Mouse (Mus musculus) gastrocnemius, postnatal 25 days (tissue): ENCODE measurements around the gene Rgs13. TPM values are rescaled to one million over a fixed set of nuclear protein-coding genes. Genes with fewer than 3 reads are reported as not detected.
"Not testable (repeated sequence)": the region's sequence is repeated elsewhere in the genome, so short reads cannot be mapped to it uniquely, and the experiment has no call there.

Experiments used
- DNase-seq: peaks from one replicate; pipeline ENCODE4 v3.0.0; 2022
- total RNA-seq, 2 experiments: library from RNA; stranded (reverse); gene quantifications; 1 replicate in 1 of 2; 2 replicates in 1 of 2; pipeline ENCODE4 v1.2.3; 2021

Gene Rgs13
- total RNA-seq, 2 experiments from 2014 or later = 0.16 TPM; not detected in 1

DNA sequence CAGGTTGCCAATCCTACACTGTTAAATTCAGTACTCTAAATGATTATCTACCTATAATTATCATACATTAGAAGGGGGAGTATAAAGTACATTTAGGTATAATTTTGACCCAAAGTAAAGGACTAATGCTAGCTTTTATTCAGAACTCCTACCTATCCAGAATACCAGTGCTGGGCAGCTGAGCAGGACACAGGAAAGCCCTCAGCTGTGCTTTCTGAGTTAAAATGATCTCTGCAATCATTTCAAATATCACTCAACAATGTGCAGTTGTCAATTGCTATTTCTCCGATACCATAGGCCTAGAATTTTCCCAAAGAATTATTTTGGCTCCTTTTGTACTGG is 25.0 kb downstream of the Rgs13 start:
- DNase-seq = no peak

DNA sequence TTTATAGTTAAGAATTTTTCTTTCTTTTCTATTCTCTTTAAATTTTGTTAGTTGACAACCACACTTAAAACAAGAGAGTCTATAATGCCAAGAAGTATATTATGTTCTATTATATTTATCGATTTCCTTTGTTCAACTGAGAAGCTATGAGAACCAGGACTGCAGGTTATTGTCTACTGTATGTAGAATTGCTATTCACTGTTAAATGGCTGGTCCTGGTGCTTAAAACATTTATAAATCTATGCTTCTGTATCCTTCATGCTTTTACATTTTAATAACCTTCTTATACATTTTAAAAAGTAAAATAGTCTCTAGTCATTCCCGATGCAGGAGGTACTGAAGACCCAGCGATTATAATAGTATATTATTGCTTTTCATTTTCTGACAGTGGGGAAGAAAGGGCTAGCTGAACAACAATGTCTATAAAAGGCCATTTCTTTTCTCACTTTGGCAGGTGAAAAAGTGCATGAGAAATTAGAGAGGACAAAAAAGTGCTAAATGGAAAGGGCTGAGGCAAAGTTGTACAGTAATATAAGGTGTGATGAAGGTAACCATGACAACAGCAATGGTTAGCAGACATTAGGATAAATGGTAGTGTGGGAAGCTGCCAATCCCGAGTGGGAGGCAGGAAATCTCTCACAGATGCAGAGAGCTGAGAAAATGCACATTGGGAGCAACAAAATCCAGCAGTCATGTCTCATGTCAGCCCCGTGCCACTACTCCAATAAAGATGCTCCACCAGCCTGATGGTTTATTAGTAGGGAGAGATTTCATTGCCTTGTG is 25.6 kb downstream of the Rgs13 start:
- no peak for DNase-seq

DNA sequence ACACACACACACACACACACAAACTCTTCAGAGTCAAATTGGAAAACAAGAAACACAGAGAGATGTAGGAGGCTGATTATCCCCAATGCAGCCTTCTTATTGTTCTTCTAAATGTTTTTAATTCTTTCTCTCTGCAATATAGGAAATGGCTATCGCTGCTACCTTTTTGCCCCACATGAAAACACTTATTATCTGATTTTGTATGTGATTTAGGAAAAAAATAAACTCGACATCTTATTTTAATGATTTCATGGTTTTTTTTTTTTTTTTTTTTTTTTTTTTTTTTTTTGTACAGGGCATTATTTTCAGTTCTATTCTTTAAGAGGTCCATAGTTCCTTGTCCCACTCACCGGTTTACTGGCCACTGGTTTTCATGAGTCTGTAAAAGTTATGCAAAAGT is 27.2 kb downstream of the Rgs13 start:
- DNase-seq = no peak

DNA sequence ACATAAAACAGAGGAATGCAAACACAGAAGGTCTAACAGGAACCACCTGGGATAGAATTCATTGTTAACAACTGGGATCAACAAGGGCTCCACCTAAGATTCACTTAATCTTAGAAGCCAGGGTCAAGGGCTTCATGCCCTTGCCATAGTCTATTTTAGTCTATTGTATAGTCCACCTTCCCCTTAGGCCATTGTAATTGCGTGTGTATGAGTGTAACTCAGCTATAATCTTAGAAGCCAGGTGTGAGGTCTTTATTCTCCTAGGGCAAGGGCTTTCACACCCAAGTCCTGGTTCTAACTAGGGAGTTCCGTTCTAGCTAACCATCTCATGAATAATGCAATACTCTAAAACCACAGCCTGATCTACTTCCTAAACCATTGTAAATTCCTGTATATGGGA is 35.8 kb downstream of the Rgs13 start:
- DNase-seq = not testable (repeated sequence)

DNA sequence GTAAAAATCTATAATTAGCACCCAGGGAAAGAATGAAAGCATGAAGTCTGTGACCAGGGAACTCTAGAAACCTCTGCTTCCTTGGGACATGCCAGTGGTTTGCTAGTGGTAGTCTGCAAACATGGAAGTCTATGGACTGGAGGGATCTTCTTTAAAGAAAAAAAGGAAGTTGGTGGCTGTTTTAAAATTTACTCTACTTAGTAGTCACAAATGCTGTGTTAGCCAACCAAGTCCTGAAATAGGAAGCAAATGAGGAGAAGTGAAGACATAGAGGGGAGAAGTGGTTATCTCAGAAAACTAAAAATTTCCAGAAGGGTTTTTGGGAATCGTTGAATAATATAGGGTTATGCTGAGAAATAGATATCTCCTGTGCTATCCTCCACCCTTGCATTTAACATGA is 37.3 kb downstream of the Rgs13 start:
- DNase-seq = no peak

DNA sequence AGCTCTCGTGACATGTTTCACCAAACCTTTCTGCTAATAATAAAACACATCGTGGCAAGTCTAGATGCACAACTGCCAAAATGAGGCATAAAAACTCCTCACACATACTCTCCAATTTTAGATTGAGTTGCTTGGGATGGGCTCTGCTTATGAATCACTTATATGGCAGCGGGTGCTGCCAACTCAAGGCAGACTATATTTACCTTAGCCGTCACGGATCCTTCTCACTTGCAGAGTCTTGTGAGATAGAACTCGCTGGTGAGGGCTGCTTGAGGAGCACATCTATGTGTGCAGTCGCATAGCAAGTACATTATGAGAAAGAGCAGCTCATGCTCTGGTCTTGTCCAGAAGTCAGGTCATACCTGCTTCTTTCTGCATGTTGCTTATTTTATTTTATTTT is 49.2 kb downstream of the Rgs13 start:
- DNase-seq = no peak

DNA sequence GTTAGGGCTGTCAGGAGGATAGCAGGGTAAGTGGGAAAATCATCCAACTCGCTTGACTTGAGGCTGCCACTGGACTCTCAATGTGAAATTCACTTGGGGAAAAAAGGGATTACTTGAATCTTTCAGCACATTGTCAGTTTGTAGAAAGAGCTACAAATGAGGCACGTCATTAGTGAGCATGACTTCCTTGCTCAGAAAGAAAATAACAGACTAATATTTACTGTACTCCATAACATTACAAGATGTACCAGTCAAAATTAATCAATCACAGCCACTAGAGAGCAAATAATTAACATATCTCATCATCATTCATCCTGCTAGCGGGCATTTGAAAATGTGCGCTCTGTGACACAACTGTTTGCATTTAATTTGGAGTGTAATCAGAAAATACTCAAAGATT is 57.1 kb downstream of the Rgs13 start:
- DNase-seq = no peak

DNA sequence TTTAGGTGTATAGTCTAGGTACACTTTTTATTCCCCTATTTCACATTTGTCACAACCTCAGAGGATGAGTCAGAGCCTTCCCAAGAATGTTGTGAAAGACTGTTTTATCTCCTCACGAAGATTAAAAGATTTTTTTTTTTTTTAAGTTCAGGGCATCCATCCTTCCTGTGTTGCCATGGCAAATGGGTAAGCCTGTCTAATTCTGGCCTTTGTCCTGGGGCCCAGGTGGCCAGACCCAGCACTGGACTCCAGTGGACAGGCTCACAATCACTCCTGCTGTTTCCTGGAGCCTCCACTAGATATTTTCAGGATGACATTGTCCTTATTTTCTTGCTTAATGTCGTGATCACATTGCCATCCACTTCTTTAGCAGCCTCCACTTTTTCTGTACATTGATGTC is 57.7 kb downstream of the Rgs13 start:
- DNase-seq = no peak

DNA sequence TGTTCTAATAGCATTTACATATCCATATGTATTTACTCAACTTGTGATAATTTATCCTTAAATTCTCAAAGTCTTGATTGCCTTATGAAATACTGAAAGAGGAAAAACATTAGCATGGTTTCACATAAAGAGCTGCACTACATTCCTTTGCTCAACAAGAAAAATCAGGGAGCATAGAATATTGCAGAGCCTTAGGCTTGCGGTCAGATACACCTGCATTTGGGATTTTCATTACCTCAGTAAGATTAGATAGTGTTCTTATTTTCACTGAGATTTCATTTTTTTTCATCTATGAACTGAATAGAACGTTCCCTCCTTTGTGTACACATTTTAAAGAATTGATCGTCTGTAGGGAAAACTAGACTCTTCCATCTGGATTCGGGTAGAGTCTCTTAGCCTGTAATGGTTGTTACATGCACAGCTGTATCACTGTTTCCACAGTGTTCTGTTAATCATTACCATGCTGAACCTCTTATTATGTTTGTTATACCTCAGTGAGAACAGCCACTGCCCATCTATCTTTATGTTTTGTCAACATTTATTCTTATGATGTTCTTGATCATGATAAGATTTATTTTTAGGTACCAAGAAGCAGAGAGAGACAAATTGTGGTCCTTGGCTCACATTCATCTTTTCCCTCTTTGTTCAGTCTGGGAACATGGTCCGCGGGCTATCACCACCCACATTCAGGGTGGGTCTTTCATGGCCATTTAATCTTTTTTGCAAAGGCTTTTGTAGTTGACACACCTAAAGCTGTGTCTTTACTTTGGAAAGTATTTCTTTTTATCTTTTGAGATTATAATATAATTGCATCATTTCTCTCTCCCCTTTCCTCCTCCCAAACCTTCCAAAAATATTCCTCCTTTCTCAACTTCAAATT is 61.1 kb downstream of the Rgs13 start:
- DNase-seq = no peak

DNA sequence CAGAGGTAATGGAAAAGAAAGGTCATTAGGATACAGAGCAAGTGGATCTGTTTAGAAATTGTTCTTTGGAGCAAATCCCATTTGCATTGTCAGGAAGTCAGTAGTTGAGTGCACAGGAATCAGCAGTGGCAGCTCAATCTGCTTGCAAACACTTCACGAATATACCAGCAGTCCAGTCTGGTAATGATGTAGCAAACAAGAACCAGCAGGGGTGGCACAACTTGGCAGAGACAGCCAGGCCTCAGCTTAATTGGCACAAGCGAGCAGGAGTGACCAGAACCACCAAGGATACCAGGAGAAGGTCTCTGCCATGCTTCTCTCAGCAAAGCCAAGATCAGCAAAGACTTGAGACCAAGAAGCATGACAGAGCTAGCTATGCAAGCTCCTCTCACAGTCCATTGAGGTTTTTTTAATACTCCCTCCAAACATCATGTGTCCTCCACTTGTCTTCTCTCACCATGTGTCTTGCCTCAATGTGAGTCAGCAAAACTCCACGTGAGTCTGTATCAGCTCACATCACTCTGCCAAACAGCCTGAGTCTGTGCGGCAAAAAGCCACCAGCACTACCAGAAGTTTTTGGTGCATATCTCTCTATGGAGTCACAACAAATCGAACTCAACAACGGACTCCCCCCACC is 63.6 kb downstream of the Rgs13 start:
- DNase-seq = no peak

DNA sequence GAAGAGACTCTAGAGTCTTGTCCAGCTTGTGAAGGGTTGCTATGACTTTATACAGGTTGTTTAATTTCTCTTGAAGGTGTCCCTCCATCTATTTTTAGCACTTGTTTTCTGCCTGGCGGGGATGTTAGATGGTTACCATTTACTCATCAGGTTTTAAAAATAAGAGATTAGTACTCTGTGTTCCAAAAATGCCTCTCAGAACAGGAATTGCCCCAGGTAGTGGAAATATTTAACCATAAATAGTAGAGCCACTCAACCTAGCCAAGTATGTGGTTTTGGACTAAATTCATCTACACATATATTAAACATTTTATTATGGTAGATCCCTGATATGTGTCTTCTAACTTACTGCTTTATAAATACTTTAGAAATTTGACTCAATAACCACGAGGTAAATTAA is 64.2 kb downstream of the Rgs13 start:
- DNase-seq = no peak

DNA sequence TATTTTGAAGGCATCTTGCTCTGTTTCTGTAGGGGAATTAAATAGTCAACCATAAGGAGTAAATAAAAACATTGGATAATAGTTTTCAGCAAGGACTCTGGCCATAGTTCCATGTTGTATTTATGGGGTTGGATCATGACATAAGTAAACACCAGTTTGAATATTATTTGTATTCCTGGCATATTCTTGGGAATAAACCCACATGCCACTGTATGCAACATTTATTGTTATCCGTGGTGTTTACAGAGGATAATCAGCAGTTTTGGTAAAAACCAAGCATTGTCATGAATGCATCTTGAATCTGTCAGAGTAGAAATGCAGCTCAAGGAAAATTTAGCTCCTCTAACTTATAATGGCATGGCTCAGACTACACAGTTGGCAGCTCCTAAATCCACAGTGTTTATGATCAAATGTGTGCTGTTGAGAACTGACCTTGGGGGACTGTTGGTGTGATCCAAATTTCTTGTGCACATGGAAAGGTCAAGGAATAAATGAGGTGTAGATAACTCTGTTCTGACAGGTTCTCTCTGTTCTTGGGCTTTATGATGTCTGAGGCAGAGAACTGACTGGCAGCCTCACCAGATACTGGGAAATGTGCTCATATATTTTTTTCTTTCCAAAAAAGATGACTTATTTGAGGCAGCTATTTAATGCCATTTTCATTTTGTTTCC is 78.4 kb downstream of the Rgs13 start:
- no peak for DNase-seq

DNA sequence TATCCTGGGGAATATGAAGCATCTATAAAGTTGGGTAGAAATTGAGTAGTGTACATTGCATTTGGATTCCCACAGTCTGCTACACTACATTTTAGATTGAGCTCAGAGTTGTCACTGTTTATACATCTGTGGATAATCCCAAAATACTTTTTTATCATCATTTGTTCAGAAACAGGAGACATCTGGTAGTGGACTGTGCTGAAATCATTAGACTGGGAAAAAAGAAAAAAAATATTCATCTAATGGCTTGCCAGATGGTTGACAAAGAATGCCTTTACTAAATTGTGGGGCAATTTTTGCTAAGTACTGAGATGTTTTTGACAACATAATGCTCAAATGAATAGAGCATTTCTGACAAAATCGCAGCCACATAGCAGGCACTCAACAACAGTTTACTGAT is 86.8 kb downstream of the Rgs13 start:
- DNase-seq = no peak

Other genes starting within 250 kb of the Rgs13 start
- gene Rgs2, start 173.2 kb downstream of the Rgs13 start, total RNA-seq = 1 to 10 TPM; 7.2 to 7.4 TPM
- gene Rgs1, start 71.9 kb upstream of the Rgs13 start, total RNA-seq = not detected